Mouse (Mus musculus): ENCODE data around the gene Tpsb2.

DNA sequence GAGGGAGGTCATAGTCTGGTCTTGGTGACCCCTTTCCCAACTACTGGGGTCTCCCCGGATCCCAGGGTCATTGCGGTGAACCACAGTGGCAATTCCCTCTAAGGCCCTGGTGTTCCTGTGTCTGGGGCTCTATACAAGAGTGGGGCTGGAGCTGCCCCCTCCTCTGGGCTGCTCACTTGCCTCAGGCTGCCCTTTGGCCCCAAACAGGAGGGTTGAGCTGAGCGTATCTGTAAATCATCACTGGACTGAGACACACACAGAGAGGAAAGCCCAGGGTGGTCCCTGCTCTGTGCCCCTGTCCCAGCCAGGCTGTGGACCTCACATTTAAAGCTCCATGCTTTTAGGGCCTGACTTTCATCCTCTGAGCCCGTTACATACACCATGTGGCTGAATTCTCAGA lies 27.9 kb upstream of the Tpsb2 start:
- no peak for TF ChIP-seq GATA1 (IDR thresholded peaks at IDR 0.05; ENCODE audit: borderline replicate concordance, low read length)
- TF ChIP-seq FLI1 (IDR thresholded peaks at IDR 0.05; ENCODE audit: low read length) = no peak

Data from megakaryocyte, embryonic 14.5 days (primary cell).